Mouse (Mus musculus): ENCODE measurements around the gene Sim2.

GRCm38 (mm10) chr16:94085603-94086285 lies 1.0 kb downstream of the Sim2 start:
- TF ChIP-seq CTCF (IDR thresholded peaks at IDR 0.05) (no peak), EP300 (IDR thresholded peaks at IDR 0.05) (no peak)
